ENCODE assay signal across 9 mouse cellular contexts in the genomic region with DNA sequence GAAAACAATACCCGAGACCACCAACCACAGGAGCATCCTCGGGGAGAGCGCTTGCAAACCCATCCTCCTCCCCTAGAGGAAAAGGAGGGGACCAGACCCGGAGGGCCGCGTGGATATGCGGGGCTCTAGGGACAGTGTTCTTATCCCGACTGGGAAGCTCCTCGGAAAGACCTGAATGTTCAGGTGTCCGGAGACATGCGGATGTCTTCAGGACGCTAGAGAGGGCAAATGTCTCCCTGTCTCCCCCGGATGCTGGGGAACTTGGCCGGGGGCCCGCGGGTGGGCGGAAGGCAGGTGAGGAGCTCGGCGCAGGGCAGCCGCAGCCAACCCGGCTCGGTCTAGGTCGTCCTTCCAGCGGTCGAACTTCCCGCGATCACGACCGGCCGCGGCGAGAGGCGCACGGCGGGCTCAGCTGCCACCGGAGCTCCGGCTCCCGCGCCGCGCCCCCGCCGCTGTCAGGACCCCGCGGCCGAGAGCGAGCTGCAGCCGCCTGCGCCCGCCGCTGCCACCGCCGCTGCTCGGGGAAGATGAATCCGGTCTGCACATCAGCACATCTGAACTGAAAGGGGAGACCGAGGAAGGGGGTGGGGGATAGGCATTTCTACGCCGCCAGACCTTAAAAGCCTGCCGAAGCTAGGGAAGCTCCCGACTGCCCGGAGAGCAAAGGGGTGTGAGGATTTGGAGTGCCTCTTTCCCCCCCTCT. TPM values are rescaled to one million over a fixed set of nuclear protein-coding genes. Genes with fewer than 3 reads are reported as not detected.
DNase-seq lines count a peak whose midpoint lies in the region; ATAC-seq and TF ChIP-seq lines count a peak whose summit lies in the region.
"Had no signal": no experiment of that assay in that cellular context is flagged by ENCODE, and none has a peak within 500 bp of the region (broad histone marks: within the 10 kb centered on the region; RNA-seq: fewer than 3 reads in every experiment).

No protein-coding gene starts in this region.

- ATAC-seq in megakaryocyte, adult 5-6 weeks (ENCODE audit: poor library complexity, severe bottlenecking): no peak
- ATAC-seq in common myeloid progenitor, adult 5-6 weeks (replicated peaks; ENCODE audit: low read depth, poor library complexity, severe bottlenecking): peak; percentile 34; the same call in 1 of the 2 replicates
- ATAC-seq in intestine, embryonic 14.5 days (replicated peaks; ENCODE audit: low FRiP score, low TSS enrichment, low read depth): peak; percentile 72
- ATAC-seq in midbrain, postnatal 0 days (ENCODE audit: low FRiP score): peak; percentile 53

- no peak overlapping the region for H3K27ac ChIP-seq in intestine, embryonic 14.5 days (ENCODE audit: low read depth)
- H3K27ac ChIP-seq in midbrain, postnatal 0 days (ENCODE audit: low read depth, low read length): no peak overlapping the region

- peak overlapping the region; percentile 99 for H3K4me2 ChIP-seq in intestine, embryonic 14.5 days (ENCODE audit: low read length)
- H3K4me2 ChIP-seq in midbrain, postnatal 0 days (ENCODE audit: low read depth, low read length, poor library complexity, severe bottlenecking): peak overlapping the region; percentile 93

- peak; percentile 48 for DNase-seq in gastrocnemius, postnatal 10 days
- peak; percentile 83 for DNase-seq in intestine, embryonic 14.5 days (ENCODE audit: low spot score)
- DNase-seq in liver: peak; percentile 7
- peak; percentile 26 for DNase-seq in midbrain, postnatal 0 days (ENCODE audit: low spot score)
- DNase-seq in yolk sac, embryonic 10.5 days (ENCODE audit: low spot score): peak; percentile 34

- H3K9ac ChIP-seq in intestine, embryonic 14.5 days (ENCODE audit: low read length): peak overlapping the region; percentile 55
- H3K9ac ChIP-seq in midbrain, postnatal 0 days (replicated peaks; ENCODE audit: low read length, poor library complexity, severe bottlenecking): peak overlapping the region; percentile 58

- under 1% methylated on average over 59 of the region's 61 CpGs for WGBS in intestine, embryonic 14.5 days
- WGBS in midbrain, postnatal 0 days: under 1% methylated on average over 55 of the region's 61 CpGs

- peaks cover 24% of the 10 kb centered on the region for H3K4me1 ChIP-seq in megakaryocyte, embryonic 14.5 days
- no peaks in the 10 kb centered on the region; the same call in 1 of the 2 replicates for H3K4me1 ChIP-seq in intestine, embryonic 14.5 days (replicated peaks; ENCODE audit: control insufficient read depth, insufficient read depth, low read length)
- 0 out of 2 replicates have a peak, but pooled peaks cover 3% of the 10 kb centered on the region for H3K4me1 ChIP-seq in midbrain, postnatal 0 days (ENCODE audit: insufficient read depth, low read length)

- TF ChIP-seq CTCF in midbrain, postnatal 0 days (IDR thresholded peaks at IDR 0.05): no peak

- H3K27me3 ChIP-seq in megakaryocyte, embryonic 14.5 days (replicated peaks): peaks cover 42% of the 10 kb centered on the region
- no peaks in the 10 kb centered on the region; the same call in 1 of the 2 replicates for H3K27me3 ChIP-seq in intestine, embryonic 14.5 days (replicated peaks; ENCODE audit: control insufficient read depth, insufficient read depth, low read length)
- 0 out of 2 replicates have a peak, but pooled peaks cover 6% of the 10 kb centered on the region for H3K27me3 ChIP-seq in midbrain, postnatal 0 days (ENCODE audit: insufficient read depth, low read length)

- no peaks in the 10 kb centered on the region for H3K36me3 ChIP-seq in megakaryocyte, embryonic 14.5 days (replicated peaks; ENCODE audit: low read length)
- no peaks in the 10 kb centered on the region for H3K36me3 ChIP-seq in intestine, embryonic 14.5 days (ENCODE audit: control insufficient read depth, insufficient read depth, low read length)
- H3K36me3 ChIP-seq in midbrain, postnatal 0 days (ENCODE audit: insufficient read depth, low read length): no peaks in the 10 kb centered on the region

- H3K9me3 ChIP-seq in megakaryocyte, embryonic 14.5 days: 0 out of 2 replicates have a peak, but pooled peaks cover 5% of the 10 kb centered on the region
- no peaks in the 10 kb centered on the region for H3K9me3 ChIP-seq in intestine, embryonic 14.5 days (ENCODE audit: control insufficient read depth, low read length)
- H3K9me3 ChIP-seq in midbrain, postnatal 0 days (ENCODE audit: low read length): no peaks in the 10 kb centered on the region

- peak overlapping the region; percentile 89 for H3K4me3 ChIP-seq in megakaryocyte, embryonic 14.5 days (replicated peaks)
- H3K4me3 ChIP-seq in intestine, embryonic 14.5 days (ENCODE audit: low read depth, low read length): peak overlapping the region; percentile 67
- peak overlapping the region; percentile 58 for H3K4me3 ChIP-seq in midbrain, postnatal 0 days (ENCODE audit: low read depth, low read length)

RNA-seq across cellular contexts. Expression of gene Tll1, which starts 0.6 kb away (rescaled TPM):
- polyA plus RNA-seq in megakaryocyte, embryonic 14.5 days (2012; ENCODE audit: insufficient read depth, low replicate concordance): not detected in 2 replicates
- not detected in 2 replicates for total RNA-seq in megakaryocyte, adult 5-6 weeks (2015)
- not detected in 2 replicates for total RNA-seq in megakaryocyte, adult 5-6 weeks (2017)
- not detected in 2 replicates for total RNA-seq in common myeloid progenitor, adult 5-6 weeks (2017)
- total RNA-seq in gastrocnemius, postnatal 10 days (2021): 1 to 10 TPM; 4.0 to 4.3 TPM
- 2.3 TPM in 2 replicates for polyA plus RNA-seq in intestine, embryonic 14.5 days (2014; fragmentation: Nextera tagmentation; extraction: Ambion mirVana)
- 4.7 and 6.2 TPM in 2 replicates for total RNA-seq in midbrain, postnatal 0 days (2014; rRNA removed)
- 1.3 and 1.6 TPM in 2 replicates for polyA plus RNA-seq in midbrain, postnatal 0 days (2015; fragmentation: Nextera tagmentation; extraction: Ambion mirVana)
- total RNA-seq: MEL had no signal

Comparison
In these comparisons a context has a peak if more than half of its experiments do, and no peak if none do; other contexts are left out.
1. DNase-seq: peak in every context shown above with its lines; median percentile 83 in intestine, embryonic 14.5 days; 48 in gastrocnemius, postnatal 10 days; 34 in yolk sac, embryonic 10.5 days; 26 in midbrain, postnatal 0 days; 7 in liver.